Mouse (Mus musculus) left cerebral cortex, adult 9 months (tissue): Measurements from ENCODE around the gene Mapk14.

Source experiments
- DNase-seq, 2 experiments: peaks; one replicate each; pipeline ENCODE4 v3.0.0; 2022; ENCODE audit warnings: low spot score in 2 of 2

Mapk14 gene

GRCm38 (mm10) chr17:28690776-28691686, at the start of gene Mapk14:
TSS of gene Mapk14 (plus strand) at chr17:28691329.
- DNase-seq: peak; percentile 99 to 100

- DNase-seq: no peak
These were observed 47.4 kb upstream of the Mapk14 start for GRCm38 (mm10) chr17:28643697-28644096.

GRCm38 (mm10) chr17:28644112-28644511, 47.0 kb upstream of the Mapk14 start:
- no peak for DNase-seq

- no peak for DNase-seq
These were observed 44.9 kb upstream of the Mapk14 start for GRCm38 (mm10) chr17:28646221-28646620.

GRCm38 (mm10) chr17:28648607-28649370, 42.3 kb upstream of the Mapk14 start:
- peak in 1 of 2 experiments; percentile 75 for DNase-seq

GRCm38 (mm10) chr17:28650268-28650667, 40.9 kb upstream of the Mapk14 start:
- no peak for DNase-seq

GRCm38 (mm10) chr17:28657936-28658335, 33.2 kb upstream of the Mapk14 start:
- no peak for DNase-seq

- no peak for DNase-seq
These were observed 31.6 kb upstream of the Mapk14 start for GRCm38 (mm10) chr17:28659564-28659963.

- no peak for DNase-seq
These were observed 8.6 kb upstream of the Mapk14 start for GRCm38 (mm10) chr17:28682311-28683084.

GRCm38 (mm10) chr17:28683601-28684000, 7.5 kb upstream of the Mapk14 start:
- no peak for DNase-seq

- no peak for DNase-seq
These were observed 6.5 kb upstream of the Mapk14 start for GRCm38 (mm10) chr17:28684631-28685030.

- DNase-seq: no peak
These were observed 3.8 kb upstream of the Mapk14 start for GRCm38 (mm10) chr17:28687354-28687753.

- peak in 1 of 2 experiments; percentile 36 for DNase-seq
These were observed 1.4 kb upstream of the Mapk14 start, which contains the start of gene Slc26a8 for GRCm38 (mm10) chr17:28689586-28690283. TSS of gene Slc26a8 (minus strand) at chr17:28690233.

GRCm38 (mm10) chr17:28691687-28692340, 685 bp downstream of the Mapk14 start:
- DNase-seq: no peak

GRCm38 (mm10) chr17:28692341-28692710, 1.2 kb downstream of the Mapk14 start:
- DNase-seq: peak in 1 of 2 experiments; percentile 50

- DNase-seq: no peak
These were observed 2.0 kb downstream of the Mapk14 start for GRCm38 (mm10) chr17:28693086-28693485.

- no peak for DNase-seq
These were observed 2.9 kb downstream of the Mapk14 start for GRCm38 (mm10) chr17:28694078-28694477.

- no peak for DNase-seq
These were observed 3.7 kb downstream of the Mapk14 start for GRCm38 (mm10) chr17:28694832-28695231.

GRCm38 (mm10) chr17:28696641-28697040, 5.5 kb downstream of the Mapk14 start:
- DNase-seq: no peak
